Mouse (Mus musculus): Measurements from ENCODE around the gene C1qtnf6.

Gene C1qtnf6

GRCm38 (mm10) chr15:78546060-78546459, 14.8 kb upstream of the C1qtnf6 start:
- no peak for DNase-seq (ENCODE audit: low read depth in 2 of 2, low spot score in 2 of 2)

- DNase-seq (ENCODE audit: low read depth in 2 of 2, low spot score in 2 of 2) = no peak
These were observed 13.4 kb upstream of the C1qtnf6 start, which contains the start of gene Sstr3 for GRCm38 (mm10) chr15:78544561-78545001. Gene Sstr3 (minus strand): TSS chr15:78544685.

DNA sequence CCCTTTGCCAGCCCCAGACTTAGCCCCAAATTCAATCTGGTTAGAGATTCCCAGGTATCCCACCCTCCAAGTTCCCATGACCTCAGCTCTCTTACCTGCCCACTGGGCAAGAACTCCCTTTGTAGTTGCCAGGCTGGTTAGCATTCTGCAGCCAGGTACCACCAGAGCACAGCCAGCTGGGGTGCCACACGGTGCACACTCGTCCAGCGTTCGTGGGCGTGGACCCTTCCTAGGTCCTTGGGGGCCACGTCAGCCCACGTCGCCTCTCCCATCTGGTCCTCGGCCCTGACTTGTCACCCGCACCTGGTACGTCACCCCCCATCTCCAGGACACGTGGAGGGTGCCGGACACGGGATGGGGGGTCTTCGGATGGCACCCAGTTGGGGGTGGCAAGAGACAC, 12.8 kb upstream of the C1qtnf6 start:
- no peak for DNase-seq (ENCODE audit: low read depth in 2 of 2, low spot score in 2 of 2)

- no peak for DNase-seq (ENCODE audit: low read depth in 2 of 2, low spot score in 2 of 2)
These were observed 11.6 kb upstream of the C1qtnf6 start for GRCm38 (mm10) chr15:78542767-78543303.

- no peak for DNase-seq (ENCODE audit: low read depth in 2 of 2, low spot score in 2 of 2)
These were observed 11.0 kb upstream of the C1qtnf6 start for GRCm38 (mm10) chr15:78542098-78542766.

GRCm38 (mm10) chr15:78541606-78542005, 10.4 kb upstream of the C1qtnf6 start:
- no peak for DNase-seq (ENCODE audit: low read depth in 2 of 2, low spot score in 2 of 2)

DNA sequence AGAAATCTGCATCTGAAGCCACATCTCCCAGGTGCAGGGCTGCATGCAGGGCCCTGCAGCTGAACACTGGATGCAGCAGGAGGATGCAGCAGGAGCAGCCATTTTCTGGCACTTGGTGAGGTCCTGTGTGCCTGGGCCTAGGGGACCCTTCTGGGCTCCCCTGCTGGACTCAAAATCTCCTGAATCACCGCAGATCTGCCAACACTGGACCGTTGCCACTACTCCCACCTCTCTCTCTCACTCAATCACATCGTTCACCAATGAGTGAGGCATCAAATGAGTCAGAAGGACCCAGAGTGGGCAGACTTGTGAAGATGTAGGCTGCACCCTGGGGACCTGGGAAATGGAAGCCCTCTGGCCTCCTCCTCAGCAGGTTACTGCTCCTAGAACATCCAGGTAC, 9.8 kb upstream of the C1qtnf6 start:
- no peak for DNase-seq (ENCODE audit: low read depth in 2 of 2, low spot score in 2 of 2)

- DNase-seq (ENCODE audit: low read depth in 2 of 2, low spot score in 2 of 2) = no peak
These were observed 4.7 kb upstream of the C1qtnf6 start for GRCm38 (mm10) chr15:78535723-78536421.

GRCm38 (mm10) chr15:78533346-78533835, 2.2 kb upstream of the C1qtnf6 start:
- no peak for DNase-seq (ENCODE audit: low read depth in 2 of 2, low spot score in 2 of 2)

DNA sequence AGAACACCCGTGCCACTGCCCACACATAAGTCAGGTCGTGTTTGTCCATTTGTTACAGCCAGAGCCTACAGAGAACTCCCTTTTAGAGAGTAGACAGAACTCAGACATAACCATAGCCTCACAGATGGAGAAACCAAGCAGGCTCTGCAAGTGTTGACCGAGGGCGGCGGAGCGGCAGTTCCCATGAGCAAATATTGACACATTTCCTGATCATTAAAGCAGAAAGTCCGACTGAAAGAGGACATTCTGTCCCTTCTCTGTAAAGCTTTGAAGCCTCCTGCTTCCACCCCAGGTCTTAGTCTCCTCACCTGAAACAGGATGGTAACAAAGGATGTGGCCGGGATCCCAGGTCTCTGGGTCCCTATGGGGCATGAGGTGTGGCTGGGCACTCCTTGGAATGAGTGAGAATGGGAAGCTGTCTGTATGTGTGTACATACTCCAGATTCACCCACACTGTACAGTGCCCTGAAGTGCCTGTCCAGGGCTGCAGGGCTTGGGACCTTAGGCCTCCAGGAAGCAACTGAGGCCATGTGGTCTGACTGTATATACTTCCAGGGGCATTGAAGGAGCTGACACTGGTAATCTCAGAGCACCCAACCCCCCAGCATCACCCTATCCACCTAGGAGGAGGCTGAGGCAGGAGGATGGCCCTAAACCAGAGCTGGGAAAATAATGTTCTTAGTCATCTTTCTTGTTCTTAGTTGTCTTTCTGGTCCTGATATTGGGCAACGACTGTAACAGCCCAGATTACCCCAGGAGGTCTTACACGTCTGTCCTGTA, 1.5 kb upstream of the C1qtnf6 start:
- no peak for DNase-seq (ENCODE audit: low read depth in 2 of 2, low spot score in 2 of 2)

- peak; percentile 94 to 99 for DNase-seq (ENCODE audit: low read depth in 2 of 2, low spot score in 2 of 2)
These were observed 769 bp upstream of the C1qtnf6 start for GRCm38 (mm10) chr15:78531901-78532469.

DNA sequence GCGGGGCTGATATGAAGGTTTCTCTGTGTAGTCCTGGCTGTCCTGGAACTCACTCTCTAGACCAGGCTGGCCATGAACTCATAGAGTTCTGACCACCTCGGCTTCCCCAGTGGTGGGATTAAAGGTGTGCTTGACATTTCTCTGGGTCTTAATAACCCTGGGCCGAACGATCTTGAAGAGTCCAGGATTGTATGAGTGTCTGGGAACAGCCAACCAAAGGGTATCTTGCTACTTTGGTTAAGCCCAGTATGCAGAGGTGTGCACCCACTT, 170 bp upstream of the C1qtnf6 start:
- DNase-seq (ENCODE audit: low read depth in 2 of 2, low spot score in 2 of 2) = no peak

GRCm38 (mm10) chr15:78530141-78530540, 1.1 kb downstream of the C1qtnf6 start:
- no peak for DNase-seq (ENCODE audit: low read depth in 2 of 2, low spot score in 2 of 2)

DNA sequence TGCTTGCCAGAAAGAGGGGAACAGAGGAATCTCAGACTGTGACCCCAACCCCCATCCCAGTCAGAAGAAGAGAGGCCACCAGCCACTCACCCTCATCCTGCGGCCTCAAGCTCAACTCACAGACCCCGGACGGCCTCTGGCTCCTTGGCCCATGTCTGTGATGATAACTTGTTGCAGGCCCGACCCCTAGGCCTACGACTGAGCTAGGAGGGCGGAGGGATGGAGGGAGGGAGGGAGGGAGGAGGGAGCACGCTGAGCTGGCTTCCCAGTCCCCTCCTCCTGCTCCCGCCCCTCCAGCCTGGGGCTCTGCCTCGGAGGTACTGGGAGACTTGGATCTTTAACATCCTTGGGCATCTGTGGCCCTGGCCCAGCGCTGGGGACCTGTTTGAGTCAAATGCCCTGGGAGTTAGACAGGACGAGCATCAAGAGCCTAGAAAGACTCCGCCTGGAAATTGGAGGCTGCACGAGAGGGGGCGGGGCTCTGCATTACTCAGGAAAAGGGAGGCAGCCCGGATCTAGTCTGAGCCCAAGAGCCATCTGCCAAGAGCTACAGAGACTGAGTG, 1.7 kb downstream of the C1qtnf6 start:
- DNase-seq (ENCODE audit: low read depth in 2 of 2, low spot score in 2 of 2) = no peak

DNA sequence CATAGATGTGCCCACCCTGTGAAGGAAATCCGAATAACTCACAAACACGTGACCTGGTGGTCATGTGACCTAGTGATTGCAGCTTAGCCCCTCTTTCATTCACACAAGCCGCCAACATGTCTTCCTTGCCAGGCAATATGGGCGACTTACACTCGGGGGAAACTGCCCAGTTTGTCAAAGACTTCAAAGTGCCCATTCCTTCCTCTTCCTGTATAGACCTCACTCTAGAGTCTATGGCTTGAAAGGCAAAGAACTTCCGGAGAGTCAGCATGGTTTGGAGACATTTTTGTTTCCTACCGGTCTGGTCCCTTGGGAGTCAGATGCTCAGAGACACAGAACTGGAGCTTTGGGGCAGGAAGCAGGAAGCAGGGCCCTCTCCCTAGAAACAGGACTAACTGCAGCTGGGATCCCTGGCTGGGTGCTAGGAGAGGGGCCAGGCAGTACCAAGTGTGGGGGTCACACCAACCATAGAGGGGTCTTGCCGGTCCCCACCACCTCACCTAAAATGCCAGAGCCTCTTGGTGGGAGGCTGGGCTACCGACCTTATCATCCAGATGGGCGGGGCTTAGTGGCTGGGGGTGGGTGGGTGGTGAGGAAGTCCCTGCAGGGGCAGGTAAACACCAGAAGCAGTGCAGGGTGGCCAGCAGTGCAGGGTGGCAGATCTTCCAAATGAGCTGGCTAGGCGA, 2.3 kb downstream of the C1qtnf6 start:
- DNase-seq (ENCODE audit: low read depth in 2 of 2, low spot score in 2 of 2) = peak; percentile 21 to 37

DNA sequence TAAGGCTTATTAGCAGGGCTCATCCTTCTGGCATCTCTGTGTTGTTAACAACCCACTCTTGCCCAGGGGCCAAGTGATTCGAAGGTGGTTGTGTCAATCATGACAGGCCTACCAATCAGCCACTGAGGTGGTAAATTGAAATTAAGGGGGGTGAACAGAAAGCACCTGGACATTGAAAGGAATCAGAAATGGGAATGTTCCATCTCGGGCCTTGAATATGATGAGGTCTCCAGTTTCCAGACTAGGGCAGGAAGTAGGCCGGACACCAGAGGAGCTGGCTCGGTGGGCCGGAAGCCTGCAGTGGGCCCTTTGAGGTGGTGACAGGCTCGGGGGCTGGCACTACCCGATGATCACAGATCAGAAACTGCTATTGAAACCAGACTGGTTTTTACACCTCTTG, 3.2 kb downstream of the C1qtnf6 start:
- peak; percentile 65 to 69 for DNase-seq (ENCODE audit: low read depth in 2 of 2, low spot score in 2 of 2)

DNA sequence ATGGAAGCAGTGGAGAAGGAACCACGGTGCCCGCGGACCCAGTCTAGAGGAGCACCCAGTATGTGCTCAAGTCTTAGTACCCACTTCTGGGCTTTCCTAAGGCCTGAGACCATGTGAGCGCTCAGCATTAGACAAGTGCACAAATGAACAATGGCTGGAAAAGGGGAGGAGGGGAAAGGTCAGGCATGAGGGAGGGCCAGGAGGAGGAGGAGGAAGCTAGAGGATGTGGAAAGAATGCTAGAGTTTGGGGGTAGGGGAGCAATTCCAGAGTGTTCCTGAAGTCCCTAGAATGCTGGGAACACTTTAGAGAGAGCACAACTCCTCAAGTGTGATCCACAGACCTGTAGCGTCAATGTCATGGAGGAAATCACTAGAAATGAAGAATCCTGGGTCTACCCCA, 7.1 kb downstream of the C1qtnf6 start:
- no peak for DNase-seq (ENCODE audit: low read depth in 2 of 2, low spot score in 2 of 2)

DNA sequence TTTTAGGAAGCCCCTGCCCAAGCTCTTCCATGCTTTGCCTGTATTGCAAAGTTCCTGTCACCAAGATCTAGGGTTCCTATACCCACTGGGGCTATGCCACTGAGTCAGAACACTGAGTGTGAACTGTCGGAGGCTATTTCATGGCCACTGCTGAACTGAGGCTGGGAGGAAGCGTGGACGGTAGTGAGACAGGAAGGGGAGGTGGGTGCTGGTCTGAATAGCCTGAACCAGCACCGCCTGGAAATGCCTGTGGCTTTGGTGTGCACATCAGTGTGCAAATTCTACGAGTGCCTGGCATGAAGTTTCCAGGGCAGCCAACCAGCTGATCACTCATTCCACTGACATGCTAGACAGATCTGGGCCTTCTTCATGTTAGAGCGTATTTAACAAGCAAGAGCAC, 9.3 kb downstream of the C1qtnf6 start:
- no peak for DNase-seq (ENCODE audit: low read depth in 2 of 2, low spot score in 2 of 2)

DNA sequence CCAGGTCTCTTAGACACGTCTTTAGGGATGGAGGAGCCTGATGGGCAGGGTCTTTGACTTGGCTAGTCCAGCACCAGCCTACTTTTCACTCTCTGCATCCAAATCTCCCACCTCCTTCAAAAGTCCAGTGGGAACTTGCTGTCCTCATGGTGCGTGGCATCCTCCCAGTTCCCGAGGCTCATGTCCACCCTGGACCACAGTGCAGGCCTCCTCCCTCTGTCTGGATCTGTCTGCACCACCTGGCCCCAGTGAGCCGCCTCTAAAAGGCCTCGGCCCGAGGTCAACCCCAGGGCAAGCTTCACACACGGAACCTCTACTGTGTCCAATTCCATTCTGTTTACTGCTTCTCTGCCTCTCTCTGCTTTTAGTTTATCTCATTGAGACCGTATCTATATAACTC, 9.9 kb downstream of the C1qtnf6 start:
- DNase-seq (ENCODE audit: low read depth in 2 of 2, low spot score in 2 of 2) = no peak

DNA sequence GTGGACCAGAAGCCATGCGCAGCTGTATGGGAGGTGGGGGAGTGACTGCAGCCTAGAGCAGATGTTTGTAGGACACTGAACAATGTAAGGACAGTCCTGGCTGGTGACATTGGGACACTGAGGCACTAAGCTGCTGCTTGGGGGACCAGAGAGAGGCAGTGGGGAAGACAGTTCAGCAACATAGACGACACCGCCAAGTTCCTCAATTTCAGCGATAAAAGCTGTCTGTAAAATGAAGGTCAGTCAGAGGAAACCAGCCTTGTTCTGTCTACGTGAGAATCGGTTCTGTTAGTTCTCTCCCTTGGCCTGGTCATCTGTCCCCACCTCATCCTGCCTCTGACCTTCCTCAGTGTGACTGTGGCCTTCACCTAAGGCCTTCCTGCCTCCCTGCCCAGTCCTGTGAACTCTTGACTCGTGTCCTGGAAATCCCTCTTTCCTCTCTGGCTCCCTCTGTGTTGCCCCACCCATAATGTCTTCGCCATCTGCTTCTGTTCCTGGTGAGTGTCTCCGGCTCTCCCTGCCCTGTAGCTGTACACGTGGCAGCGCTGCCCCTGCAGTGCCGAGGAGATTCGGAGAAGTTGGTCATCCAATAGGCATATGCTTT, 11.0 kb downstream of the C1qtnf6 start:
- no peak for DNase-seq (ENCODE audit: low read depth in 2 of 2, low spot score in 2 of 2)

All from CD8-positive naive resting alpha-beta T cell, adult 2 months (primary cell).